Mouse (Mus musculus): Measurements from ENCODE around the gene Pdgfra. TPM values are rescaled to one million over a fixed set of nuclear protein-coding genes. Genes with fewer than 3 reads are reported as not detected.

Gene Pdgfra
- polyA plus RNA-seq (2014; fragmentation: Illumina TruSeq; extraction: RNeasy Lipid Tissue Mini Kit (QIAGEN cat#74804); ENCODE audit: low read depth, low replicate concordance): 9.3 TPM

DNA sequence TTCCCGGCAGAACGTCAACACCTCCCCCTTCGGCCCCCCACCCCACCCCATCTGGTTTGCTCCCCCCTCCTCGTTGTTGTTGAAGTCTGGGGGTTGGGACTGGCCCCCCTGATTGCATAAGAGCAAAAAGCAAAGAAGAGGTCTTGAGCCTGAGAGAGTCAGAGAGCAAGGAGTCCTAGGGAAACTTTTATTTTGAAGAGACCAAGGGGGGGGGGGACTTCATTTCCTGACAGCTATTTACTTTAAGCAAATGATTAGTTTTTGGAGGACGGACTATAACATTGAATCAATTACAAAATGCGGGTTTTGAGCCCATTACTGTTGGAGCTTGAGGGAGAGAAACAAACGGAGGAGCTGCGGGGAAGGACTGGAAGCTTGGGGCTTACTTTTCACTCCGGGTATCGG lies at the start of gene Pdgfra:
Gene Pdgfra (plus strand): TSS at position 272 of the 405 bp plus-strand sequence.

Other genes with a start within 250 kb of the Pdgfra start
- 118 TPM for gene Chic2, start 107.5 kb upstream of the Pdgfra start, polyA plus RNA-seq (2014; fragmentation: Illumina TruSeq; extraction: RNeasy Lipid Tissue Mini Kit (QIAGEN cat#74804); ENCODE audit: low read depth, low replicate concordance)
- gene Gsx2, start 76.7 kb upstream of the Pdgfra start, polyA plus RNA-seq (2014; fragmentation: Illumina TruSeq; extraction: RNeasy Lipid Tissue Mini Kit (QIAGEN cat#74804); ENCODE audit: low read depth, low replicate concordance): not detected

Measured in testis, adult 10 weeks (tissue).